Mouse (Mus musculus) olfactory bulb, adult 2 months (tissue): ENCODE results near the gene Rrp1.

Experiments
- CTCF ChIP-seq: fragments of 200-500 bp; IDR thresholded peaks from 2 replicates; pipeline ENCODE4 v1.5.1; 2012; ENCODE audit warnings: low read depth, mild to moderate bottlenecking, low read length, moderate library complexity; ENCODE audit not compliant: insufficient read depth
- POLR2A ChIP-seq: fragments of 200-500 bp; IDR thresholded peaks from 2 replicates; pipeline ENCODE4 v1.6.1; 2012; ENCODE audit warnings: mild to moderate bottlenecking, low read depth, low read length, moderate library complexity; ENCODE audit not compliant: insufficient read depth

DNA sequence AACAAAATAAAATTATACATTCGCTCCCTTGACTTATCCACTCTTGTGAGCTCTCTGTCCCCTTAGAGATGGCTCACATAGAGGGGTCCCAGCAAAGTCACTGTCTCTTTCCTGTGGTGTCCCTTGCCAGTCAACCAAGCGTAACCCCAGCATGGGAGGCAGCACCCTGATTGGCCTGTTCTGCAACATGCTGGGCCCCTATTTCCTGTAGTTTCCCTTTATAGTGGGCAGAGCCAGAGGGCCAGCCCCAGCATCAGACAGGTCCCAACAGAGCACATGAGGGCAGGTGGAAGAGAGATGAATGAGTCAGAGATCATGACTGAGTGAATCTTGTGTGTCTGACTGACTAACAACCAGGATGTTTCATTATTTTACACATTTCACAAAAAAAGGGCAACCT lies 8.1 kb upstream of the Rrp1 start:
- no peak for TF ChIP-seq CTCF
- no peak for TF ChIP-seq POLR2A
